Mouse (Mus musculus) cerebellum, adult 2 months (tissue): Measurements from ENCODE around the gene Prps2. TPM values are rescaled to one million over a fixed set of nuclear protein-coding genes. Genes with fewer than 3 reads are reported as not detected.

ENCODE experiments used
- DNase-seq, 2 experiments: peaks; one replicate each; pipeline ENCODE4 v3.0.0; 2021
- H3K27ac ChIP-seq: fragments of 200-500 bp; 2 replicates; pipeline ENCODE4 v1.5.1; 2012; ENCODE audit warnings: low read length, control low read depth, inconsistent platforms; ENCODE audit not compliant: insufficient read depth
- H3K27me3 ChIP-seq: fragments of 200-500 bp; 2 replicates; pipeline ENCODE4 v1.6.1; 2012; ENCODE audit warnings: inconsistent platforms, mild to moderate bottlenecking, low read length, moderate library complexity; ENCODE audit not compliant: control insufficient read depth, insufficient read depth
- H3K4me1 ChIP-seq: fragments of 200-500 bp; 2 replicates; pipeline ENCODE4 v1.6.1; 2011; ENCODE audit warnings: low read length; ENCODE audit not compliant: control insufficient read depth, insufficient read depth
- H3K4me3 ChIP-seq: fragments of 200-500 bp; replicated peaks from 2 replicates; pipeline ENCODE3; 2011; ENCODE audit warnings: mild to moderate bottlenecking, low read depth, low read length, control low read depth; ENCODE audit not compliant: insufficient read depth
- CTCF ChIP-seq: fragments of 200-500 bp; IDR thresholded peaks from 2 replicates; pipeline ENCODE4 v1.5.1; 2011; ENCODE audit warnings: low read depth, mild to moderate bottlenecking, control low read depth, low read length, moderate library complexity, borderline replicate concordance; ENCODE audit not compliant: insufficient read depth
- POLR2A ChIP-seq: fragments of 200-500 bp; IDR thresholded peaks from 2 replicates; pipeline ENCODE4 v1.6.1; 2011; ENCODE audit warnings: low read length, control low read depth, borderline replicate concordance; ENCODE audit not compliant: insufficient read depth
- WGBS: fragments of 180-500 bp; shearing (Covaris S2); methylation state at CpG from one replicate; pipeline ENCODE4 v1.1.7; 2018; 5-methylcytosine and 5-hydroxymethylcytosine counted together
- polyA plus RNA-seq: library from polyadenylated mRNA; depleted of rRNA; stranded (reverse); fragments of >200 nt; gene quantifications from 2 replicates; pipeline ENCODE4 v1.2.3, GENCODE M21; 2012

Prps2 gene
- polyA plus RNA-seq, 1 experiment: 11.4 TPM

DNA sequence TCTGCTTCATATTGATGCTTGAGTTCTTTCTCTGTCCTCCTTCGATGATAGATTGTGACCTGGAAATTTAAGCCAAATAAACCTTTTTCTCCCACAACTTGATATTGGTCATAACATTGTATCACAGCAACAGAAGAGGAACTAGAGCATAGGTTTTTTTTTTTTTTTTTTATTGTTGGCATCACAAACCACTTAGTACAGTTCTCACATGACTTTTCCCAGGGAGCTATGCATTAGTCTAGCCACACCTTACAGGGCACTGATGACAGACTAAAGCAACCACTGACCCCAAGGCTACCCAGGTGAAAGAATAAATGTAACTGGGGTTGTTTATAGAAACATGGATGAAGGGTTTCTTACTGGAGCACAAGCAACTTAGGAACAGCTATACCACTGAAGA, 44.6 kb downstream of the Prps2 start:
- TF ChIP-seq POLR2A: no peak
- no peak for TF ChIP-seq CTCF
- WGBS: 100% methylated on average over 1 of the region's 1 CpGs
- no peak overlapping the region for H3K4me3 ChIP-seq
- no peak overlapping the region for H3K27ac ChIP-seq
- H3K4me1 ChIP-seq: no peaks in the 10 kb centered on the region
- no peak for DNase-seq
- H3K27me3 ChIP-seq: no peaks in the 10 kb centered on the region

DNA sequence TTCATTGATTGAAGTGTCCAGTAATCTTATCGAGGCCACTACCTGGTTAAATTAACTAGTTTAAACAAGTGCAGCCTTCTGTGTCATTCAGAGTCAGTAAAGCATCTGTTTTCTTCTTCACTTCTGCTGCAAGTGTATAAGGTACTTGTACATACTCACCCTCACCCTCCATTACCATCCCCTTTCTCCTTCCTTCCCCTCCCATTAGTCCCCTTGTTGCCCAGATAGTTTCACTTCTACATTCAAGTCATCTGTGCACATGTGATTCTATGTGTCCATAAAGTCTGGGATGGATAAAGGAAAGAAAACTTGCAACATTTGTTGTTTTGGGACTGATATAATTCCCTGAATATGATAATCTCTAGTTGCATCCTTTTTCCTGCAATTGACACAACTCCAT, 48.0 kb downstream of the Prps2 start:
- Histone ChIP-seq H3K27me3 (no peaks in the 10 kb centered on the region), H3K27ac (no peak overlapping the region), H3K4me1 (no peaks in the 10 kb centered on the region), H3K4me3 (no peak overlapping the region)
- no peak for DNase-seq
- WGBS: 90% methylated on average over 1 of the region's 1 CpGs
- TF ChIP-seq POLR2A: no peak
- TF ChIP-seq CTCF: no peak

DNA sequence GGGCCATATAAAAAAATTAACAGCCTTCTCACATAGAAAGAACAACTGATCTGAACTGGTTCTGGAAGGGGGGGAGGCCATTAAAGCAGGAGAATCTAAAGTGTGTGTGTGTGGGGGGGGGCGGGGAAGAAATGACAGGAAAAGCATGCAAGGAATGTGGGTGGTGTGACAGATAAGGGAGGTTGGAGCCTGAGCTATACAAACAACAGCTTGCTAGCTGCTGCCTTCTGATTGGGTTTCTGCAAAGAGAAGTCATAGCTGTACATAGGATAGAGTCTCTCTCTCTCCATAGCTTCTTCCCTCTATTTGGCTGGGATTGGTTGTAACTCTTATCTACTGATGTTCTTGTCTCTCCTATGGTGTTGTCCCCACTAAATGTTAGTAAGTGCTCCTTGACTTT, 49.9 kb downstream of the Prps2 start:
- no peak for DNase-seq
- no peak overlapping the region for H3K27ac ChIP-seq
- TF ChIP-seq POLR2A (no peak), CTCF (no peak)
- 82% methylated on average over 1 of the region's 1 CpGs for WGBS
- H3K4me1 ChIP-seq: no peaks in the 10 kb centered on the region
- no peaks in the 10 kb centered on the region for H3K27me3 ChIP-seq
- no peak overlapping the region for H3K4me3 ChIP-seq

DNA sequence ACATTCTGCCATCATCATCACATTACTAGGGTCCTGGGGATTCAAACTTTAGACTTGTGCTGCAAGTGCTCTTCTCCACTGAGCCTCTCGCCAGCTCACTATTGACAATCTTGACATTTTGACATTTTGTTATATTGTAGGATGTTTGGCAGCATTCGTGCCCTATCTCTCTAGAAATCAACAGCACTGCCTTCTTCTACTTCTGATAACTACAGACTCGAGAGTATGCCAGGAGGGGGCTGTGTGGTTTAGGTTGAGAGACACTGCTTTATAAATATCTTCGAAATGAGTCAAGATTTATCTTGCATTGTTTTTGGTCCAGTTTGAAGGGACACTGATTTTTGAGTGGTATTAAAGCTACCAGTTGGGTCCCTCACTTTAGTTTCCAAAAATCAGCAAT, 51.6 kb downstream of the Prps2 start:
- TF ChIP-seq CTCF: no peak
- 82% methylated on average over 4 of the region's 4 CpGs for WGBS
- Histone ChIP-seq H3K27ac (no peak overlapping the region), H3K4me3 (no peak overlapping the region), H3K4me1 (no peaks in the 10 kb centered on the region), H3K27me3 (no peaks in the 10 kb centered on the region)
- DNase-seq: no peak

DNA sequence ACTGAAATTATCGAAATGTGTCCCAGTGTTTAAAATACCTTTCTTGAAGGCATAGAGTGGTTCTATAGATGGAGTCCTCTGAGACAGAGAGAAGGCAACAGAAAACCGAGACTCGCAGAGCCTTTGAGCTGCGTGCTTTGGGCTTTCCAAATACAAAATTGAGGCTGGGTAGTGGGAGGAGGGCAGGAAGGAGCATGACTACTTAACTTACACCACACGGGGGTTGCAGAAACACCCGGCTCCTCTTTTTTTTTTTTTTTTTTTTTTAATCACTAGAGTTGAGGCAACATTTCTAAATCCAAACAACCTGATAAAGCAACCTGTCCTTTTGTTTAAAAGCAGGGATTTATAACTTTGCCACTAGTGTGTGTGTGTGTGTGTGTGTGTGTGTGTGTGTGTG, 52.1 kb downstream of the Prps2 start, which contains the start of gene Tlr7:
Gene Tlr7 (minus strand): TSS at position 160 of the 400 bp plus-strand sequence.
- H3K27ac ChIP-seq: no peak within 1 kb of the TSS
- TF ChIP-seq POLR2A: no peak
- TF ChIP-seq CTCF: no peak
- no peaks in the 10 kb centered on the region for H3K27me3 ChIP-seq
- 88% methylated on average over 6 of the region's 6 CpGs for WGBS
- H3K4me1 ChIP-seq: no peaks in the 10 kb centered on the region
- H3K4me3 ChIP-seq: no peak within 1 kb of the TSS
- no peak for DNase-seq

DNA sequence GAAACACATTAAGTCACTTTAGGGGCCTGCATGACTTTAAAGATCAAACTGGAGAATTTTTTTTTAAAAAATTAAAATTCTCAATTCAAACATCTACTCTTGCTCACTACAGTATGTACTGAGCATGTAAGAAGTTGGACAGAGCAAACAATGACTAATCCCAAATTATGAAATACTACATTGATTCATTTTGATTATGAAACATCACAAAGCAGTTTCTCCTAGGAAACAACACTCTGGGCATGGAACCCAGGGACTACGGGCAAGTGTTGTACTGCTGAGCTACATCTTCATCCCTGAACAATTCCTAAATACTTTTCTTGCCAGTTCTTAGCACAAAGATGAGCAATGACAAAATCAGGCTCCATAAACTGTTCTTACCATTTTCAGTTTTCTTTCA, 52.9 kb downstream of the Prps2 start:
- no peak for TF ChIP-seq CTCF
- TF ChIP-seq POLR2A: no peak
- no peak for DNase-seq
- H3K4me3 ChIP-seq: no peak overlapping the region
- 75% methylated on average over 1 of the region's 1 CpGs for WGBS
- H3K27me3 ChIP-seq: no peaks in the 10 kb centered on the region
- no peak overlapping the region for H3K27ac ChIP-seq
- H3K4me1 ChIP-seq: no peaks in the 10 kb centered on the region

DNA sequence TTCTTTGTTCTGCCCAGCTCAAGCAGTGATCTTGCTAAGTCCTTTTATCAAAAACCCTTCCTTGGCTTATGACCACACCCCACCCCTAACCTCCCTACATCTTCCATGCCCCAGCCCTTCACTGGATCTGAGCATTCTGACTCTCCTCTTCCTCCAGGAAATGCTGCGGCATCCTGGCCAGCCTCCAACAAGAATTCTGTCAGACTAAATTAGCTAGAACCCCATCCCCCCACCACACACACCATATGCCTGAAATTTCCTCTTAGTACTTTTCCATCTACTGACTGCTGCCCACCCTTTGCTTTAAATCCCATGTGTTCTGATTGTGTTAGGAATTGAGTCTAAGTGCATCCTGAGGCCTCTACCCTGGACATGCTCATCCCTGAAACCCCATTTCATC, 53.5 kb downstream of the Prps2 start:
- H3K27ac ChIP-seq: no peak overlapping the region
- 11% methylated on average over 1 of the region's 1 CpGs for WGBS

DNA sequence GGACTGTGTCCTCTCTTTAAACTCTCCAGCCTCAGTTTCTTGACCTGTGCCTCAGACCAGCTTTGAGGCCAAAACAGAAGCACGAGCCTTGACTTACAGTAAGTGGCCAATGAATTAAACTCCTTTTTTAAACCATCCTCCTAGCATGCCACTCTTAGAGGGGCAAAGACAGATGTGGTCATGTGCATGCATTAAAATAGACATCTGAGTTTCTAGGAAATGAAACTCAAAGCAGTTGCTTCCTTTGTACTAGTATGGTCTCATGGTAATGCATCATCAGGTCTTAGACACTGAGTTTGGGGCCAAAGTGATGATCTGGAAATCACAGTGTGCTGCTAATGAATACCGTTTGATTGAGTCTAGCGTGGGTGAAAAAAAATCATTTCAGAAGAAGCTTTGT, 54.0 kb downstream of the Prps2 start:
- H3K4me1 ChIP-seq: no peaks in the 10 kb centered on the region
- TF ChIP-seq CTCF (no peak), POLR2A (no peak)
- H3K4me3 ChIP-seq: no peak overlapping the region
- H3K27ac ChIP-seq: no peak overlapping the region
- 95% methylated on average over 3 of the region's 3 CpGs for WGBS
- no peak for DNase-seq
- H3K27me3 ChIP-seq: no peaks in the 10 kb centered on the region

More for the DNA sequence above, 53.5 kb downstream of the Prps2 start:
- DNase-seq: no peak
- TF ChIP-seq POLR2A (no peak), CTCF (no peak)
- Histone ChIP-seq H3K4me3 (no peak overlapping the region), H3K4me1 (no peaks in the 10 kb centered on the region), H3K27me3 (no peaks in the 10 kb centered on the region)
